Mouse (Mus musculus) mouse embryonic stem cell (cell line): ENCODE results near the gene Slc16a5.
"Not testable (repeated sequence)": the region's sequence is repeated elsewhere in the genome, so short reads cannot be mapped to it uniquely, and the experiment has no call there.

Source experiments
- in situ Hi-C, 2 experiments: fragments of 300-500 bp; cut with MboI; formaldehyde crosslinking; loops; 1 replicate in 1 of 2; 3 replicates in 1 of 2; pipeline ENCODE4 v1.14.3; 2019 to 2020; ENCODE audit warnings: low sequenced_read_pairs in 2 of 2, low pct_unique_long_range_greater_than_20kb in 1 of 2, mixed read lengths in 1 of 2; ENCODE audit not compliant: unreplicated experiment in 1 of 2

Gene Slc16a5

DNA sequence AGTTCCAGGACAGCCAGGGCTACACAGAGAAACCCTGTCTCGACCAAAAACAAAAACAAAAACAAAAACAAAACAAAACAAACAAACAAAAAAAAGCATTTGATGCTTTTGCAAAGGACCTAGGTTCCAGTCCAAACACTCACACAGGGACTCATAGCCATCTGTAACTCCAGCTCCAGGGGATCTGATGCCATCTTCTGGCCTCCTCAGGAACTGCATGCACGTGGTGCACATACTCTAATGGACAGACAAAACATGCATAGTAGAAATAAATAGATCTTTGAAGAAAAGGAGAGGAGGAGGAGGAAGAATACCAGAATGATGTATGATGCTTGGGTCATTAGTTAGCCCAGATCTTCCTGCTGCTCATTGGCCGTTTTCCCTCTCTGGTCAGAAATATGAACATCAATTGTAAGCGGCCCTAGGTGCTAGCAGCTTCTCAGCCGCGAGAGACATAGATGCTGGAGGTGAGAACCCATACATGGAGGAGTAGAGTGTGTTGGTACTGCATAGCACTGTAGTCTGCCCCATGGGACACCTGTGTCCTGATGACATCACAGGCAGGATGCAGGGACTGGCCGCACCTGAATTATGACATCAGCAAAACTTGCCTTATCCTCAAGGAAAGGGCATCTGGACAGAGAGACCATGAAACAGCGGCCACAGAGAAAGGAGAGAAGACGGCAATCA is 22.2 kb upstream of the Slc16a5 start, which contains the start of gene Trim80:
Gene Trim80, plus strand, starts transcription at position 640 of the 690 bp plus-strand sequence.
- in situ Hi-C loops, result loop anchor here in 1 of 2 experiments (5.0 kb wide), 1 partner anchor 83 kb away; no protein-coding TSS in a partner anchor

DNA sequence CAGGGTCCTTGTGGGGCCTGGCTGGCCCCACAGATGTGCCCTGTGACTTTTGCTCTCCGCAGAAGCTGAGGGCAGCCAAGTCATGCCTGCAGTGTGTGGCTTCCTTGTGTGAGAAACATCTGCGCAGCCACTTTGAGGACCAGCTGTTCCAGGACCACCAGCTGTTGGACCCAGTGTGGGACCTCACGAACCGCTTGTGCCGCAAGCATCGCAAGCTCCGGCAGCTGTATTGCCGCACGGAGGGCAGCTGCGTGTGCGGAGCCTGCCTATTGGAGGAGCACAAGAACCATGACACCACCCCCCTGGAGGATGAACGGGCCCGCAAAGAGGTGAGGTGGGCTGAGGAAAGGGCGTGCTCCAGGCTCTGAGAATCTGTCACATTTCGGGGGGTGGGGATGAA is 20.9 kb upstream of the Slc16a5 start:
- in situ Hi-C loops, result loop anchor here in 1 of 2 experiments (5.0 kb wide), 1 partner anchor 84 kb away; no protein-coding TSS in a partner anchor

DNA sequence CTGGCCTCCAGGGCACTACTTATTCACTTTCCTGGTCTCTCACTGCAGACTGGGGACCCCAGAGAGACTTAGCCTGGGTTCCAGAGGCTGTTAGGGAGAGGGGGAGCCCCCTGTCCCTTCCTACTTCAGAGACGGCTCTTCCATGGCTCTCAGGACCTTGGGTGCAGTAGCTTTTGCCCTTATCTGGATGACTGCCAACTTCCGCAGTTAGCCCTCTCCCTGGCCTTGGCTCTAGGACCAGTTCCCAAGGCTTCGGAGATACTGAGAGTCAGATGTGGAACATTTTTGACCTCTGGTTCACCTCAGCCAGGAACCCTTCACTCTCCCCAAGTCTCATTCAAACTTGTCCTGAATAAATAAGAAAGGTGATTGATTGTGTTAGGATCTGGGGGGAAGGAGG is 15.4 kb upstream of the Slc16a5 start:
- in situ Hi-C loops, result no loop called here

DNA sequence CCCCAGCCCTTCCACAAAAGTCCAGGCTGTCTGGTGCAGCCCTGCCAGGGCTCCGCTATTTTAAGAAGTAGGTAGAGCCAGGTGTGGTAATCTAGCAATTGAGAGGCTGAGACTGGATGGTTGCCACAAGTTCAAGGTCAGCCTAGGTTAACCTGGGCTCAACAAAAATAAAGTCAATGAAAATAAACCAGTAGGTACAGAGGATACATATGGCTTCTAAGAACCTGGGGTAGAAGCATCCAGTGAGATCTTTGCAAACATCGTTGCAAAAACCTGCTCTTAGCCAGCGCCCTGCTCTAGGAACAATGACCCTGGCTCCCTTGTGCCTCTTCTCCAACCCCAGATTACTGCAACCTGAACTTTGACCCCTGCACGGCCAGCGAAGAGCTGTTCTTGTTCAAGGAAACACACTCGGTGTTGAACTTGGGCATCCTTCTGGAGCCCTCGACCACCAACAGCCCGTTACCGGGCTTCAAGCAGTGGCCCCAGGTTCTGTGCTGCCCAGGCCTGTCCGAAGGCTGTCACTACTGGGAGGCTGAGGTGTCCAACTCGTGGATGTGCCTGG is 14.9 kb upstream of the Slc16a5 start:
- in situ Hi-C loops, result no loop called here

DNA sequence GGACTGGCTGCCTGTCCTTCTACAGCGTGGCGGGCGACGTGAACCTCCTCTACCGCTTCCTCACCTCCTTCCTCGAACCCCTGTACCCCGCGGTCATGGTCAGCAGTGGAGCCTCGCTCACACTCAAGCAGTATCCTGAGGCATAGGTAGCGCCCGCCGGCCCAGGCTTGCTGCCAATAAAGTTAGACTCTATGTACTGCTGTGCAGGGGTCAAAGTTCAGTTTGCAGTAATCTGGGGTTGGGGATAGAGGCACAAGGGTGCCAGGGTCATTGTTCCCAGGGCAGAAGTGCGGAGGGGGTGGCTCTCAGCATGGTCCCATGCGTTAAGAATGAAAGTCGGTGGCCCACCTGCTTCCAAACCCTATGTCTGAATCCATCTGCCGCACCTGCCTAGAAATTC is 14.2 kb upstream of the Slc16a5 start:
- in situ Hi-C loops, result no loop called here

DNA sequence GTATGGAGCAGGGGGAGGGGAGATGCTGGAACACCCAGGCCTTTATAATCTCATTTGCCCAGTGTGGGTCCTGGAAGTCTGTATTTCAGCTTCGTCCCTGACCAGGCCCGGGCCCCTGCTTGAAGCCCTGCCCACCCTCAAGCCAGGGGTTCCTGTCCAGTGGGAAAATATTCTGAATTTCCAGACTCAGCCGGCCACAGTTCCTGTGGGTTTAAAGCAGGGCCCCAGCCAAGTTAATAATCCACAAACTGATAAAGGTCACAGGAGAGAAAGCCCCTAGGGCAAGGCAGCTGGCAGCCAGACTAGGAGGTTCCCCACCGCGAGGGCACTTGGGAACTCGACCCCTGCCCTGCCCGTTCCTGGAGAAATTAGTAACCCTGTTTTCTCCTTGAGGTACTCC is 13.3 kb upstream of the Slc16a5 start:
- in situ Hi-C loops, result no loop called here

DNA sequence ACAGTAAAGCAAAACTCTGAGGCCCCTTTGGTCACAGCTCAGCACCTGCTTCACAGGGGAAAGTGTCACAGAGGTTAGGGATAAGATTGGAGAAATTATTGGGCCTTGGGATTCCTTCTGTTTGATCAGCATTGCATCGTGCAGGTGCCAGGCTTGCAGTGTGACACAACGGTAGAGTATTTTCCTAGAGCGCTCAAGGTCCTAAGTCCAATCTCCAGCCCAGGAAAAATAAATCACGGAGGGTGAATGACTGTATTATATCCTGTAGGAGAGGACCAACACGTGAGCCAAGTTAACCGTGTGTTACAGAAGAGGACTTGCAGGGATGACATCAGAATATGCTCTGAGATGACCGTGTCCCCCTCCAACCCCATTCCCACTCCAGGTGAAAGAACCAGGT is 12.1 kb upstream of the Slc16a5 start:
- in situ Hi-C loops, result no loop called here

DNA sequence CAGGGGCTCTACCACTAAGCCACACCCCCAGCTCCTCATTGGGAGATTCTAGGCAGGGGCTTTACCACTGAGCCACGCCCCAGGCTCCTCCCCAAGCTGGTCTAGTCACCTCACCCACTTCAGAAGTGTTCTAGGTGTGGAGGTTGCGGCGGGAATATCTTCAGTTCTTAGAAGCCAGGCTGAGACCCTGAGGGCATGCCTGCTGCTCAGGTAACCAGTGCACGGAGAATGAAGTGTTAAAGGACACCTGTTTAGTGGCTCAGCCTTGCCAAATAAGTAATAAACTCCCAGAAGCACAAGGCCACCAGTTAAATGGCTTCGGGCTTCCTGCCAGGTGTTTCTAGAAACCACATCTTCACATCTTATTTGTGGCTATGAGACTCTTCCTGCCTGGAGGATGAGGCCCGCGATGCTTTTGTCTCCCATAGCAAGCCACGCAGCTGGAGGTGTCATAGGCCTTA is 10.5 kb upstream of the Slc16a5 start:
- in situ Hi-C loops, result no loop called here

DNA sequence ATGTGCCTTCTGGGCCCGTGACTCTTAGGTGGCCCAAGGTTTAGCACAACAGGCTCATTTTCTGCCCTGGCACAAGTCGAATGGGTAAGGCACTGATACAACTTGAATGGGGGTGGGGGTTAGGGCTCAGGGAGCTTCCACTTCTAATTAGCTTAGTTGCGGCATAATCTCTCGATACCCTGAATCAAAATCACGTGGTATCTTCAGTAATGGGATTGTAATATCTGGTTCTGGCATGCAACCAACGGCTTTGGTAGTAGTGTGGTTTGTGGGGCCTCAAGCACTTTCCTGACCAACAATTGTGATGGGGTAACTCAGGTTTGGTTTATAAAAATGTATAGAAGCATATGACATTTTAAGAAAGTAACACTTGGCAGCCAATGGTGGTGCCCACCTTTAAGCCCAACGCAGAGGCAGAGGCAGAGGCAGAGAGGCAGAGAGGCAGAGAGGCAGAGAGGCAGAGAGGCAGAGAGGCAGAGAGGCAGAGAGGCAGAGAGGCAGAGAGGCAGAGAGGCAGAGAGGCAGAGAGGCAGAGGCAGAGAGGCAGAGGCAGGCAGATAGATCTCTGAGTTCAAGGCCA is 9.9 kb upstream of the Slc16a5 start:
- in situ Hi-C loops, result no loop called here

DNA sequence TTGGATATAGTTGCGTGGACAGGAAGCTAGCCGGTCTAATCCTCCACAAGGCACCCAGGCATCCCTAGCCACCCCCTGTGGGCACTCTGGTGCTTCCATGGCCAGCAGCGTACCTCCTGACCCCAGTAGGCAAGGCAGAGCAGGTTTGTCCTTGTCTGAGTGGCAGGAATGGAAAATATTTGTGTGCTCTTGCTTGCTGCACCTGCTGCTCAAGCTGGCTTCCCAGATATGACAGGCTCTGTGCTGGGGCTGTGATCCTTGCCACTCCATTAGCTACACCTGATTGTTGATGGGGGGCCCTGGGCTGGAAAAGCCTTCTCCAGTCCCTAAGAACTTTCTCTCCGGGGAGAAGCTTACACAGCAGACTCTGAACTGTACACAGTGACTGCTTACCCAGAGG is 9.0 kb upstream of the Slc16a5 start:
- in situ Hi-C loops, result no loop called here

DNA sequence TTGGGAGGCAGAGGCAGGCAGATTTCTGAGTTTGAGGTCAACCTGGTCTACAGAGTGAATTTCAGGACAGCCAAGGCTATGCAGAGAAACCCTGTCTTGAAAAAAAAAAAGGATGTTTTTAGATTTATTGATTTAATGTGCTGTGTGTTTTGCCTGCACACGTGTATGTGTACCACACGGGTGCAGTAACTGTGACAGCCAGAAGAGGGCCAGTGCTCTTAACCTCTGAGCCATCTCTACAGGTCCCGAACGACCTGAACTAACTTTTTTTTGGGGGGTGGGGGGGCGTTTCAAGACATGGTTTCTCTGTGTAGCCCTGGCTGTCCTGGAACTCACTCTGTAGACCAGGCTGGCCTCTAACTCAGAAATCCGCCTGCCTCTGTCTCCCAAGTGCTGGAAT is 7.5 kb upstream of the Slc16a5 start:
- in situ Hi-C loops, result not testable (repeated sequence)

DNA sequence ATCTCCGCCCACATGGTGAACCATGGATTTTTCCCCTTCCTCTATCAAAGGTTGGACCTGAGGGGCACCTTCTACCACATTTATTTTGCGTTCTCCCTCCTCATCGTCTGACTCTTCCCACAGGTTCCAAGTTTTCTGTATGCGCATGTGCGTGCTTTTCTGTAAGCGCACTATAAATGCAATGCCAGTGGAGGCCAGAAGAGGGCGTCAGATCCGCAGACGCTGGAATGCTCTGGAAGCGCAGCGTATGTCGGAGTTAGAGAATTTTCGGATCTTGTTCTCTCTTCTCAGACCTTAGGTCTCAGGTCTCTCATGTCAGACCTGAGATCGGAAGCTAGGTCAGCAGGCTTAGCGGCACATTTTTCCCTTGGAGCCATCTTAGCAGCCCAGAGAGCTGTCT is 6.7 kb upstream of the Slc16a5 start:
- in situ Hi-C loops, result no loop called here

DNA sequence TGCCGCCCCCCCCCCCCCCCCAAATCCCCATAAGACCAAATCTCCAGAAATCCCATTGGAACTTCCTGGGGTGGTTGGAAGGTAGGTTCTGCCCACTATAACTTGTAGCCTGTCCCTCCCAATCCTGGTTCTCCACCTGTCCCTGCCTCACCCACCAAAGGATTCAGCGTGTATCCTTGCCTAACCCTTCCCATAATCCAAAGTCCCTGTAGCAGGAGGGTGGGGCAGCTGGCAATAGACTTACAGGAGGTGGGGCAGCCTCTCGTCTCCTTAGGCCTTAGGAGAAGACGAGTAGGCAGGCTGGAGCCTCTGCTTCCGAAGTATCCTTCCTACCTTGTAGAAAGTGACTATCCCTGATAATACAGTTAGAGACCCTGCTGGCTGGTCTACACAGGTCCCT is 6.1 kb upstream of the Slc16a5 start:
- in situ Hi-C loops, result no loop called here

DNA sequence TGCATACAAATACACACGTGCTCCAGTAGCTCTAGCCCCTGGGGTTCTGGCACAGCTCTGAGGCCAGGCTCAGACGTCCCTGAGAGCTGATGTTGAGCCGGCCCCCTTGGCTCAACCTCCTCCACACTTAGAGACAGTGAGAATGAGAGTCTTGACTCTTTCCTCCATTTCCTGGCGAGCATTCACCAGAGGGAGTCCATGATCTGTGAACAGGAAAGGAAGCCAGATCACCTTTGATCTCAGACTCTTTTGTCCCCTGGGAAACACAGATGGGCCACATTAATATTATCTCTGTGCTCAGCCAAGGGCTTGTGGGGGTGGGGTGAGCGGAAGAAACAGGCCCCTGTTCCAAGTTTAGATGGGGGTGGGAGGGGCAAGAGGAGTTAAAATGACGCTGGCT is 4.9 kb upstream of the Slc16a5 start:
- in situ Hi-C loops, result no loop called here

DNA sequence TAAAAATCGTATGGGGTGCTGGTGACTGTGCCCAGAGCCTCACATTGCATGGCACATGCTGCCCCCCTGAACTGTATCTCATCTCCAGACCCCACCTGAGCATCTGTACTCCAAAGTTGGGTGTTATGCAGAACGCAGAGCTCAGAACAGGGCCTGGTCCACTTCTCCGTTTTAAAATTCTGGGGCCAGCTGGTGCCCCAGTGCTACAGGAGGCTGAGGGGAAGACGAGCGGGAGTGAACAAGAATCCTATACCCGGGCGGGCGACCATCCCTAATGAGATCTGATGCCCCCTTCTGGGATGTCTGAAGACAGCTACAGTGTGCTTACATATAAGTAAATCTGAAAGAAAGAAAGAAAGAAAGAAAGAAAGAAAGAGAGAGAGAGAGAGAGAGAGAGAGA is 1.3 kb upstream of the Slc16a5 start:
- in situ Hi-C loops, result no loop called here

DNA sequence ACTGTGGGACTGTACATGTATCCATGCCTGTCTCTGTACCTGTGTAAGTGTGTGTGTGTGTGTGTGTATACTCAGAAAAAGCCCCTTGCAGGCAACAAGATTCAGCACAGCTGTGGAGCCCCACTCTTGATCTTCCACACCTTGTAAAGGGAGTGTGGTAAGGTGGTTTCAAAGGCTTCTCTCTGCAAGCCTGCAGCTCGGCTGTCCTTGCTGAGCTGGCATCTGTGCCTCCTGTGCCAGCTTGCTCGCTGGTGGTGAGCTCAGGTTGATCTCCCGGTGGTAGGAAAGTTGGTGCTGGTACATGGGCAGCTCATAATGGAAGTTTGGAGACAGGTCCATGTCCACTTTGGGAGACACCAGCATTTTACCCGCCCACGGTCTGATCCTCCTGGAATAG is 430 bp upstream of the Slc16a5 start:
- in situ Hi-C loops, result no loop called here

DNA sequence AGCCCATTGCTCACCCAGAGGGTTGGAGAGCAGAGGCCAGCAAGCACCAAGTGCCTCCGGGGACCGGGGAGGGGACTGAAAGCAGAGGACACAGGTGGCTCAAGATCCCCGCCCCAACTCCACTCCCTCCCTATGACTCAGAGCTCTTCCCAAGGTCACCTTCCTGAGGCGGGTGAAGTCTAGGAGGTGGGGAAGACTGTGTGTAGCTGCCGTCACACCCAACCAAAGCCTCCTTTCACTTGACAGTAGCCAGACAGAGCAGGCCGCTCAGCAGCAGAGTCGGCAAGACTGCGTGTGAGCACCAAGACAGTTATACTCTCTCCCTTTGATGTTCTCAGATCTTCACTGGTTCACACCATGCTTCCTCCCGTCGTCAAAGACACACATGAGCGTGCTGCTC is 1.1 kb downstream of the Slc16a5 start:
- in situ Hi-C loops, result no loop called here

DNA sequence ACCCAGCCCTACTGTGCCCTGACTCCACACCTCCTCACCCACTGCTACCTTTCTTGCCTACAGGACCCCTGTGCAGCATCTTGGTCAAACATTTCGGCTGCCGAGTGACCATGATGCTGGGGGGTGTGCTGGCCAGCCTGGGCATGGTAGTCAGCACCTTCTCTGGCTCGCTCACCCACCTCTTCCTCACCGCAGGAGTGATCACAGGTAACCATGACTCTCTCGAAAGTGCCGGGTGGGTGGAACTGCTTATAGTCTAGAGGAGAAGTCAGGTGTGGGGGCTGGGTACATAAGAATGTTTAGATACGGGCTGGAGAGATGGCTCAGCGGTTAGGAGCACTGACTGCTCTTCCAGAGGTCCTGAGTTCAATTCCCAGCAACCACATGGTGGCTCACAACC is 2.6 kb downstream of the Slc16a5 start:
- in situ Hi-C loops, result no loop called here

DNA sequence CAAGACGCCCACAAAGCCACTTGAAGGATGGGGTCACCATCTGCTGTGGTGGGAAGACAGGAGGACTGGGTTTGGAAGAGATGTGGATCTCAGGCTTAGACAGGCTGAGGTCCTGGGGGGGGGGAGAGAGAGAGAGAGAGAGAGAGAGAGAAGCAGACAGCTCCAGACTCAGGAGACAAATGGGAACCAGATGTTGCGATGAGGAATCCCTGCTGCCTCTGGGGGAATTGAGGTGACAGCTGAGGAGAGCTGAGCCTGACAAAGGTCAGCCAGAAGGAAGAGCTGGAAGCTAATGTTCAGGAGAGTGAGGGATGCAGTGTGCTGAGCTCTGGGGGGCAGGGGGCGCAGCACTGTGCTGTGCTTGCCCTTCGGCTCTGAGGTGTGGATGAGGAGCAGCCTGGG is 4.9 kb downstream of the Slc16a5 start:
- in situ Hi-C loops, result no loop called here

DNA sequence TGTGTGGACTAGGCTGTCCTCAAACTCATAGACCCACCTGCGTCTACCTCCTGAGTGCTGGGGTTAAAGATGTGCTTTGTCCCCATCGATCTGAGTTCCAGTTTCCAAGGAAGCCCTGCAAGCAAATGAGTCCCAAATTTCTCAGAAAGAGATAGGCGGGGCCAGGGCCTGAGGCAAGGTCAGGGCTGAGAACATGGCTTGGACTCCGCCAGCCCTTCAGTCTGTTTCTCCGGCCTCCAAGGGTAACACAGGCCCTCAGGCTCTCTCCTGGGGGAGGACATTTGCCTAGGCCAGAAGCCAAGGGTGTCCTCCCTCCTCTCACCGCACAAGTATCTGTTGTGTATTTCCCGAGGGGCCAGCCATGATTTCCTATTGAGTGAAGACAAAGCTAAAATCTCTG is 9.9 kb downstream of the Slc16a5 start:
- in situ Hi-C loops, result no loop called here
